Mouse (Mus musculus) MEL (cell line): ENCODE measurements around the gene E130309D02Rik.

Source experiments
- CTCF ChIP-seq, 3 experiments: IDR thresholded peaks in 2 of 3; conservative IDR thresholded peaks in 1 of 3; 2 replicates each; pipeline ENCODE4 v1.5.1; 2011 to 2012; ENCODE audit warnings: low read length in 3 of 3, low read depth in 2 of 3, mild to moderate bottlenecking in 2 of 3, improper control_type of control experiment in 1 of 3, inconsistent platforms in 1 of 3, mixed read lengths in 1 of 3, moderate library complexity in 1 of 3; ENCODE audit not compliant: control insufficient read depth in 1 of 3, insufficient read depth in 1 of 3, poor library complexity in 1 of 3, severe bottlenecking in 1 of 3
- ELF1 ChIP-seq: IDR thresholded peaks from 2 replicates; pipeline ENCODE4 v1.6.1; 2014; ENCODE audit warnings: low read depth, mild to moderate bottlenecking, inconsistent platforms, low read length, improper control_type of control experiment, moderate library complexity
- EP300 ChIP-seq, 2 experiments: IDR thresholded peaks; 2 replicates each; pipeline ENCODE4 v1.6.1; 2011; ENCODE audit warnings: improper control_type of control experiment in 2 of 2, low read length in 2 of 2, low read depth in 1 of 2, mild to moderate bottlenecking in 1 of 2
- POLR2A ChIP-seq, 2 experiments: IDR thresholded peaks; 2 replicates each; pipeline ENCODE4 v1.6.1; 2011 to 2012; ENCODE audit warnings: low read length in 2 of 2, mild to moderate bottlenecking in 2 of 2, control low read depth in 1 of 2, improper control_type of control experiment in 1 of 2, low read depth in 1 of 2, moderate library complexity in 1 of 2; ENCODE audit not compliant: control insufficient read depth in 1 of 2, insufficient read depth in 1 of 2, poor library complexity in 1 of 2
- RCOR1 ChIP-seq: IDR thresholded peaks from 2 replicates; pipeline ENCODE4 v1.6.1; 2012; ENCODE audit warnings: low read depth, mild to moderate bottlenecking, inconsistent platforms, low read length, improper control_type of control experiment
- SIN3A ChIP-seq: IDR thresholded peaks from 2 replicates; pipeline ENCODE4 v1.6.1; 2012; ENCODE audit warnings: low read length, improper control_type of control experiment, inconsistent platforms
- USF1 ChIP-seq: IDR thresholded peaks from 2 replicates; pipeline ENCODE4 v1.6.1; 2014; ENCODE audit warnings: low read depth, mild to moderate bottlenecking, inconsistent platforms, low read length, improper control_type of control experiment, moderate library complexity

- no peak for TF ChIP-seq RCOR1
- no peak for TF ChIP-seq POLR2A (IDR thresholded peaks at IDR 0.05; ENCODE audit: control insufficient read depth in 1 of 2, insufficient read depth in 1 of 2, low read depth in 1 of 2, low read length in 2 of 2, poor library complexity in 1 of 2)
- no peak for TF ChIP-seq USF1
- no peak for TF ChIP-seq CTCF (IDR thresholded peaks at IDR 0.05 in 2 of 3, conservative IDR thresholded peaks at IDR 0.05 in 1 of 3; ENCODE audit: control insufficient read depth in 1 of 3, insufficient read depth in 1 of 3, low read depth in 2 of 3, low read length in 3 of 3, poor library complexity in 1 of 3, severe bottlenecking in 1 of 3)
- TF ChIP-seq ELF1 = no peak
- TF ChIP-seq SIN3A = no peak
- no peak for TF ChIP-seq EP300 (IDR thresholded peaks at IDR 0.05; ENCODE audit: low read depth in 1 of 2, low read length in 2 of 2)
Measured at GRCm38 (mm10) chr5:143288378-143288911, 26.7 kb downstream of the E130309D02Rik start.
